Mouse (Mus musculus) heart, embryonic 14.5 days (tissue): ENCODE measurements around the gene 2310034G01Rik. TPM values are rescaled to one million over a fixed set of nuclear protein-coding genes. Genes with fewer than 3 reads are reported as not detected.

ENCODE experiments used
- ATAC-seq: fragments of 200-750 bp; cut with Nextera tagmentation; 2 replicates; pipeline ENCODE4 v1.8.0; 2017; ENCODE audit warnings: low read depth, moderate TSS enrichment; ENCODE audit not compliant: insufficient number of reproducible peaks, insufficient read depth, low FRiP score
- H3K27ac ChIP-seq, 2 experiments: fragments of 200-500 bp in 1 of 2; fragments of 300-500 bp in 1 of 2; sonication (generic) in 1 of 2; replicated peaks in 1 of 2; 2 replicates each; pipeline ENCODE4 v1.5.1; 2012 to 2014; ENCODE audit warnings: low read depth in 2 of 2, low read length in 2 of 2, control low read depth in 1 of 2, mild to moderate bottlenecking in 1 of 2, mixed read lengths in 1 of 2; ENCODE audit not compliant: control insufficient read depth in 1 of 2, insufficient read depth in 1 of 2
- H3K27me3 ChIP-seq: fragments of 300-500 bp; sonication (generic); 2 replicates; pipeline ENCODE4 v1.6.1; 2014; ENCODE audit warnings: mild to moderate bottlenecking, low read length, control low read depth; ENCODE audit not compliant: control insufficient read depth, insufficient read depth
- H3K36me3 ChIP-seq: fragments of 300-500 bp; sonication (generic); 2 replicates; pipeline ENCODE4 v1.6.1; 2014; ENCODE audit warnings: mild to moderate bottlenecking, control low read depth, low read length, mixed read lengths; ENCODE audit not compliant: control insufficient read depth, insufficient read depth
- H3K4me1 ChIP-seq, 2 experiments: fragments of 200-500 bp in 1 of 2; fragments of 300-500 bp in 1 of 2; sonication (generic) in 1 of 2; 2 replicates each; pipeline ENCODE4 v1.6.1; 2012 to 2014; ENCODE audit warnings: low read length in 2 of 2, control low read depth in 1 of 2, mixed read lengths in 1 of 2; ENCODE audit not compliant: control insufficient read depth in 2 of 2, insufficient read depth in 2 of 2
- H3K4me2 ChIP-seq: fragments of 300-500 bp; sonication (generic); 2 replicates; pipeline ENCODE4 v1.6.1; 2014; ENCODE audit warnings: mild to moderate bottlenecking, low read length
- H3K4me3 ChIP-seq, 2 experiments: fragments of 200-500 bp in 1 of 2; fragments of 300-500 bp in 1 of 2; sonication (generic) in 1 of 2; 2 replicates each; pipeline ENCODE4 v1.5.1; 2012 to 2014; ENCODE audit warnings: low read length in 2 of 2, mild to moderate bottlenecking in 2 of 2, control low read depth in 1 of 2, low read depth in 1 of 2, moderate library complexity in 1 of 2; ENCODE audit not compliant: control insufficient read depth in 1 of 2, insufficient read depth in 1 of 2
- H3K9ac ChIP-seq: fragments of 300-500 bp; sonication (generic); 2 replicates; pipeline ENCODE4 v1.6.1; 2014; ENCODE audit warnings: mild to moderate bottlenecking, low read length
- H3K9me3 ChIP-seq: fragments of 300-500 bp; sonication (generic); 2 replicates; pipeline ENCODE4 v1.6.1; 2016; ENCODE audit warnings: low read length, control low read depth; ENCODE audit not compliant: control insufficient read depth
- WGBS: fragments of 180-500 bp; shearing (Covaris S2); extraction: QIAGEN DNeasy Blood & Tissue Kit; methylation state at CpG from one replicate; pipeline ENCODE4 v1.1.7; 2014; 5-methylcytosine and 5-hydroxymethylcytosine counted together
- polyA plus RNA-seq: library from polyadenylated mRNA; unstranded; fragments of >200 nt; fragmentation: Nextera tagmentation; extraction: Ambion mirVana; gene quantifications from 2 replicates; pipeline ENCODE4 v1.2.1, GENCODE M21; 2014

The 2310034G01Rik gene
- polyA plus RNA-seq, 1 experiment from 2014 or later: 1.8 TPM

DNA sequence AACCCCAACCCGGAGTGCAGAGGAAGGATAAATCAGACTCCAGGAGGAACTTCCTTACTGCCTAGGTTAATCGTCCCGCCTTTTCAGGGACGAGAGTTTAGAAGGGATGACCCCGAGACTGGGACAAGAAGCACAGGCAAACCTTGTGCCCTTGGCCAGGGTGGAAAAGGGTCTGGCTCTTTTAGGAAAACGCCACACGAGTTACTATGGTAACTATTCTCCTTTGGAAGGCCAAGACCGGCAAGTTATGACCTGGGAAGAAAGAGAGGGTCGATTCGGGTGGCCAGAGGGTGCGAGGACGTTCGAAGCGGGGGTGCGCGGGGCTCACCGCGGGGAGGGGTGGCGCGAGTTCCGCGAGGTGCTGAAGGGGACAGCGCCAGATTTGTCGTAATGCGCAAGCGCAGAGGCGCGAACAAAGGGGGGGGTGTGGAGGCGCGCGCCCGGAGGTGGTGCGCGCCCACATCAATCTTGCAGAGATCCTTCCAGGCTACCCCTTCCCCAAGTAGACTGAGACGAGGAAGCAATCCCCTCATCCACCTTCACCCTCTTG, 23.3 kb downstream of the 2310034G01Rik start, which contains the start of gene Psd:
TSS of gene Psd (minus strand) at position 401 of the 550 bp plus-strand sequence.
- peaks cover 58% of the 10 kb centered on the region for H3K27me3 ChIP-seq
- peak within 1 kb of the TSS in 1 of 2 experiments; percentile 69; a peak in 2 of 4 replicates for H3K27ac ChIP-seq
- WGBS: 1% methylated on average over 35 of the region's 35 CpGs
- H3K4me2 ChIP-seq: peak within 1 kb of the TSS; percentile 100
- H3K4me3 ChIP-seq: peak within 1 kb of the TSS; percentile 64 to 73
- ATAC-seq: no peak
- peaks cover 17% of the 10 kb centered on the region for H3K36me3 ChIP-seq
- H3K9ac ChIP-seq: peak within 1 kb of the TSS; percentile 66
- H3K9me3 ChIP-seq: no peaks in the 10 kb centered on the region
- H3K4me1 ChIP-seq: peaks cover 8 to 19% of the 10 kb centered on the region in 2 experiments

DNA sequence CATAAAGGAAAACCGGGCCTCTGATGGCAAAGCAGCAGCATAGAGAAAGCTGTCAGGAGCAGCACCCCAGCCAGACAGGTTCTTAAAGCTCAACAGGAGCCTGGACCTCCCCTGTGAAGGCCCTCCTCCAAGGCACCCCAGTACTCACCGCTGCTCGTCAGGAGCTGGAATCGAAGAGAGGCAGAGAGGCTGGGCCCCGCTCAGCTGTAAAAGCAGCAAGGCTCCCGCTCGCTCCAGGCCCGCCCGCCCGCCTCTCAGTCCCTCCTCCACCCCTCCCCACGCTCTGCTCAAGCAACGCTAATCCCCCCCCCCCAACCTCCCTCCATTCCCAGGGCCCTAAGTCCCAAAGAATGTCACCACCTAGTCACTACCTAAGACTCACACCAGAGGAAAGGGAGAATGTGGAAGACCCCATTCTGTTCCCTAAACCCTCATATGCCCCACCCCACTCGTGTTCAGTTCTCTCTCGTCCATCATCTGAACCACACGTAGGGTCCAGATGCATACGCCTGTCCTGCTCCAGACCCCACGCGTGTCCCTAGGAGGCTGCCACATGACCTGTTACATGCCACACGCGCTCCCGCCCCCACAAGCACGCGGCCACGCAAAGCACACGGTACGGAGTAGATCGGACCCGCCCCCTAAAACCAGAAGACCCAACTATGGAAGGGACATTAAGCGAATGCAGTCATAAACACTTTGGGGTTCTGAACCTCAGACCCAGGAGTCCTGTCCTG, 23.9 kb downstream of the 2310034G01Rik start:
- H3K4me2 ChIP-seq: no peak overlapping the region
- no peak overlapping the region for H3K4me3 ChIP-seq
- H3K36me3 ChIP-seq: peaks cover 11% of the 10 kb centered on the region
- peaks cover 65% of the 10 kb centered on the region for H3K27me3 ChIP-seq
- peaks cover 8 to 19% of the 10 kb centered on the region in 2 experiments for H3K4me1 ChIP-seq
- H3K27ac ChIP-seq: no peak overlapping the region
- WGBS: 6% methylated on average over 28 of the region's 29 CpGs
- no peak for ATAC-seq
- H3K9ac ChIP-seq: no peak overlapping the region
- H3K9me3 ChIP-seq: no peaks in the 10 kb centered on the region

DNA sequence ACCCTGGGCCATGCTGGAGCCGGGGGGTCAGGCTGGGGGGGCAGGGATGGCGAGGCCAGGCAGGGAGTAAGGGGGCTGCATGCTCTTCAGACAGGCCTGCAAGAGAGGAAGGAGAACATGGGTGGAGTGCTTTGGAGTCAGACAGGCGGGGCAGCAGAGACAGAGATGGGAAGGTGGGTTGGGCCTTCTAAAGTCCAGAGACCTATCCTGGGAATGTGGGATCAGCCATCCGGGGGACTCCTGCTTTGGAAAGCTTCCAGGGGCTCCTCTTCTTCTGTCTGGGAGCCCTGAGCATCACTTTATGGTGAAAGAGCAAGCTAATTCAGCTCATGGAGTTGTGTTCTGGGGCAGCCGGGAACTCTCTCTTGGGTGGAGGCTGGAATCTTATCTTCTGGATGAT, 25.2 kb downstream of the 2310034G01Rik start:
- Histone ChIP-seq H3K4me2 (no peak overlapping the region), H3K9ac (no peak overlapping the region), H3K36me3 (no peaks in the 10 kb centered on the region), H3K4me1 (peaks cover 8 to 19% of the 10 kb centered on the region in 2 experiments), H3K27ac (no peak overlapping the region), H3K4me3 (no peak overlapping the region), H3K27me3 (peaks cover 77% of the 10 kb centered on the region), H3K9me3 (no peaks in the 10 kb centered on the region)
- no peak for ATAC-seq
- WGBS: 43% methylated on average over 5 of the region's 5 CpGs

DNA sequence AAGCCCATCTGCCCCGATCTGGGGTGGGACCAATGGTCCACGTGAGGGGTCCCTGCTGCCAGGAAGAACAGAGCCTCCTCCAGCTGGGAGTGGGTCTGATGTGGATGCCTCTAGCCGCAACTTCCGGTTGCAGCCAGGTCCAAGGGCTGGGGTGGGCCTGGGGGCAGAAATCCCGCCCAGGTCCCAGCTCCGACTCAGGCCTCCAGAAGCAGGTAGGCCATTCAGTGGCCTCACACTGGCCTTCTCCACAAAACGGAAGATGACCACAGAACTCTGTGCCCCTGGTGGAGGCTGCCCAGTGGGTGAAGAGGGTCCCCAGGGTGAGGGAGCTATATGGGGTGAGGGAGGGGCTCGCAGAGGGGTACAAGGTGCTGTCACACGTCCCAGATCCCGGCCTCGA, 25.7 kb downstream of the 2310034G01Rik start:
- H3K4me1 ChIP-seq: peaks cover 7 to 14% of the 10 kb centered on the region in 2 experiments
- WGBS: 59% methylated on average over 11 of the region's 11 CpGs
- H3K9me3 ChIP-seq: no peaks in the 10 kb centered on the region
- H3K4me2 ChIP-seq: no peak overlapping the region
- H3K9ac ChIP-seq: no peak overlapping the region
- no peaks in the 10 kb centered on the region for H3K36me3 ChIP-seq
- H3K4me3 ChIP-seq: no peak overlapping the region
- no peak overlapping the region for H3K27ac ChIP-seq
- H3K27me3 ChIP-seq: peaks cover 83% of the 10 kb centered on the region
- no peak for ATAC-seq

DNA sequence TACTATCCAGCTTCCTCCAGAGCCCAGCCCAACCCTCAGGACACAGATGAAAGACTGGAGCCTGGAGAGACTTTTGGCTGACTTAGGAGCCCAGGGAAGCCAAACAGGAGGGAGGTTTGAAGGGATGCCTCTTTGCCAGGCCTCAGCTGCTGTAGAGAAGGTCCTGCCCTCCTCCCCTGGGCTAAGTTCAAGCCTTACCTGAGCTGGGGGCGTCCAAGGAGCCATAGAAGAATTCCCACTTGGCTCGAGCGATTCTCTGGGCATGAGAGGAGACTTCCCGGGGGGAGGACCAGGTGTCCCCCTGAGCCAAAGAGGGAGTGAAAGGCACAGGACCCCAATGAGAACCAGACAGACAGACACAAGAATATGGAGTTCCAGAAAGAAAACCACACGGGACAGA, 26.4 kb downstream of the 2310034G01Rik start:
- ATAC-seq: no peak
- Histone ChIP-seq H3K9ac (no peak overlapping the region), H3K27ac (no peak overlapping the region), H3K36me3 (no peaks in the 10 kb centered on the region), H3K4me2 (no peak overlapping the region), H3K4me3 (no peak overlapping the region), H3K27me3 (peaks cover 89% of the 10 kb centered on the region), H3K4me1 (peaks cover 8 to 13% of the 10 kb centered on the region in 2 experiments; a peak in 3 of 4 replicates), H3K9me3 (no peaks in the 10 kb centered on the region)
- WGBS: 57% methylated on average over 5 of the region's 5 CpGs

DNA sequence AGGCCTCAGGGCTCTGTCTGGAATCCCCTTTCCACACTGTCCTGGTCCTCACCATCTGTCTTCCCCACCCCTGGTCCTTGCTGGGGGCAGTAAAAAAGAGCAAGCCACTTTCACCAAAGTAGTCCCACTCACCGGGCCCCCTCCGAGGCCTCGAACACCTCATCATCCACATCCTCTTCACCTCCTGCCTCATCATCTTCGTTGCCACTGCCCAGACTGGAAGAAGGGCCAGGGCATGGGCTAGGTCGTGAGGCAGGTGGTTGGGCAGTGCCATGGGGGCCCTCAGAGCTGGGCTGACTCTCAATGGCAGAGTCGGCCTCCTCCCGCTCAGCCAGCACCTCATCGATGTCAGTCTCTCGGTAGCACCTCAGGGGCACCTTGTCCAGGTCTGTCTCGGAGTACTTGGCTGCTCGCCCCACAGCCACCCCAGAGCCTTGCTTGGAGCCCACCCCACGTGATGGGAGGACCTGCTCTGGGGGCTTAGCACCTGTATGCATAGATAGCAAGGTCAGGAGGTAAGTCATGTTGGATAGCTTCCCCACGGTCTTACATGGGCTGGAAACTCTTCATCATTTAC, 27.0 kb downstream of the 2310034G01Rik start:
- ATAC-seq: no peak
- 68% methylated on average over 13 of the region's 13 CpGs for WGBS
- Histone ChIP-seq H3K27me3 (peaks cover 96% of the 10 kb centered on the region), H3K36me3 (no peaks in the 10 kb centered on the region), H3K27ac (no peak overlapping the region), H3K9me3 (no peaks in the 10 kb centered on the region), H3K4me3 (no peak overlapping the region), H3K4me1 (peaks cover 8 to 13% of the 10 kb centered on the region in 2 experiments), H3K9ac (no peak overlapping the region), H3K4me2 (no peak overlapping the region)

DNA sequence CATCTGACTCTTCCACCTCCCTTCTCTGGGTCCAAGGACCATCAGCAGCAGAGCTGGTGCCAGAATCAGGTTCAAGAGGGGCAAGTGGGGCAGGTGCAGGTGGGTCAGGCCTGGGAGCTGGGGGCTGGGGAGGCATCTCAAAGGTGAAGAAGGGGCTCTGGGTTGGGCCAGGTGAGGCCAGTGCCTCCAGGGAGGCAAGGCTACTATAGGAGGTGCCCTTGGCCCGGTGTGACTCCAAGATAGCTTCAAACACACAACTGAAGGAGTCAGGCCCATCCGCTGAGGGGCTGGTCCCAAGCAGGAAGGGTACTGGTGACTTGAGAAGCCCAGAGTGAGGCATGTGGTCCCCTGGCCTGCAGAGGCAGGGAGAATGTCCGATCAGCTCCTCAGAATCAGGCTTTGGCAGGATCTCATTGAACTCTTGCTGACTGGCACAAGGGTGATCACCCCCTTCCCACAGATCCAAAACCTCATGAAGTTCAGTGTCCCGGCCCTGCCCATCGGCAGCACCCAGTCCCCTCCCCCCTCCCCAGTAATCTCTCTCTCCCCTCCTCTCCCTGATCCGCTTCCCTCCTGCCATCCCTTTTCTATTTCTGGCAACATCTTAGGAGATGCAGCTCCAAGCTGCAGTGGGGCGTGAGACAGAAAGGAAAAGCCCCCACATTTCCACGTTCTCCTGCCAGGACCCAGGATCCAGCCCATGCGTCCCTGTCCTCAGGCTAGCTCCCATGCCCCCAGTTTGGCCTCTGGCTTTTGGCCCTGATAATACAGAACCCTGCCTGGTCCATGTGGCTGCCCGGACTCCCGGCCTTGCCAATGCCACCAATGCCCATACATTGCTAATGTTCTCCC, 27.7 kb downstream of the 2310034G01Rik start:
- Histone ChIP-seq H3K27ac (no peak overlapping the region), H3K4me1 (peaks cover 8 to 14% of the 10 kb centered on the region in 2 experiments), H3K9ac (no peak overlapping the region), H3K4me2 (no peak overlapping the region), H3K36me3 (no peaks in the 10 kb centered on the region), H3K4me3 (no peak overlapping the region), H3K27me3 (peaks cover 100% of the 10 kb centered on the region), H3K9me3 (no peaks in the 10 kb centered on the region)
- ATAC-seq: no peak
- 52% methylated on average over 11 of the region's 11 CpGs for WGBS
